Mouse (Mus musculus) right cerebral cortex, postnatal 4 days (tissue): ENCODE results near the gene Ccl2.

Experiments used
- DNase-seq: peaks from one replicate; pipeline ENCODE4 v3.0.0-alpha.2; 2022

The Ccl2 gene

GRCm38 (mm10) chr11:82038535-82038934 lies 3.2 kb downstream of the Ccl2 start, which contains the start of gene Gm17268:
Gene Gm17268, minus strand, starts transcription at chr11:82038562.
- no peak for DNase-seq

GRCm38 (mm10) chr11:82039132-82039660 lies 3.8 kb downstream of the Ccl2 start:
- no peak for DNase-seq

- DNase-seq: no peak
Observed at GRCm38 (mm10) chr11:82041671-82042080, 6.3 kb downstream of the Ccl2 start.

GRCm38 (mm10) chr11:82045471-82045870 lies 10.1 kb downstream of the Ccl2 start, which contains the start of gene Ccl7:
Gene Ccl7, plus strand, starts transcription at chr11:82045712.
- peak; percentile 4 for DNase-seq

- peak; percentile 22 for DNase-seq
Observed at GRCm38 (mm10) chr11:82047746-82048415, 12.5 kb downstream of the Ccl2 start.

- DNase-seq: no peak
Observed at GRCm38 (mm10) chr11:82053849-82054248, 18.5 kb downstream of the Ccl2 start.

- no peak for DNase-seq
Observed at GRCm38 (mm10) chr11:82057646-82058045, 22.3 kb downstream of the Ccl2 start, which contains the start of gene Ccl11. Gene Ccl11, plus strand, starts transcription at chr11:82057823.

- no peak for DNase-seq
Observed at GRCm38 (mm10) chr11:82062226-82062625, 26.9 kb downstream of the Ccl2 start.

GRCm38 (mm10) chr11:82063454-82063853 lies 28.1 kb downstream of the Ccl2 start:
- no peak for DNase-seq

GRCm38 (mm10) chr11:82066953-82067571 lies 31.7 kb downstream of the Ccl2 start:
- DNase-seq: no peak

GRCm38 (mm10) chr11:82071076-82071475 lies 35.7 kb downstream of the Ccl2 start:
- DNase-seq: no peak

GRCm38 (mm10) chr11:82072374-82072773 lies 37.0 kb downstream of the Ccl2 start:
- DNase-seq: no peak

- no peak for DNase-seq
Observed at GRCm38 (mm10) chr11:82072984-82073383, 37.6 kb downstream of the Ccl2 start.

- DNase-seq: no peak
Observed at GRCm38 (mm10) chr11:82073686-82074085, 38.3 kb downstream of the Ccl2 start.

- DNase-seq: no peak
Observed at GRCm38 (mm10) chr11:82077031-82077430, 41.7 kb downstream of the Ccl2 start.

GRCm38 (mm10) chr11:82078136-82078730 lies 42.9 kb downstream of the Ccl2 start:
- no peak for DNase-seq

- DNase-seq: no peak
Observed at GRCm38 (mm10) chr11:82080865-82081264, 45.5 kb downstream of the Ccl2 start.

GRCm38 (mm10) chr11:82084360-82084759 lies 49.0 kb downstream of the Ccl2 start:
- no peak for DNase-seq
